Mouse (Mus musculus) lung, adult 2 months (tissue): ENCODE data around the gene Eppin.

Experiments used
- CTCF ChIP-seq: fragments of 200-500 bp; IDR thresholded peaks from 2 replicates; pipeline ENCODE4 v1.5.1; 2011; ENCODE audit warnings: mild to moderate bottlenecking, low read length, control low read depth; ENCODE audit not compliant: insufficient read depth
- POLR2A ChIP-seq: fragments of 200-500 bp; IDR thresholded peaks from 2 replicates; pipeline ENCODE4 v1.6.1; 2011; ENCODE audit warnings: low read depth, mild to moderate bottlenecking, control low read depth, low read length, borderline replicate concordance; ENCODE audit errors: extremely low read depth

DNA sequence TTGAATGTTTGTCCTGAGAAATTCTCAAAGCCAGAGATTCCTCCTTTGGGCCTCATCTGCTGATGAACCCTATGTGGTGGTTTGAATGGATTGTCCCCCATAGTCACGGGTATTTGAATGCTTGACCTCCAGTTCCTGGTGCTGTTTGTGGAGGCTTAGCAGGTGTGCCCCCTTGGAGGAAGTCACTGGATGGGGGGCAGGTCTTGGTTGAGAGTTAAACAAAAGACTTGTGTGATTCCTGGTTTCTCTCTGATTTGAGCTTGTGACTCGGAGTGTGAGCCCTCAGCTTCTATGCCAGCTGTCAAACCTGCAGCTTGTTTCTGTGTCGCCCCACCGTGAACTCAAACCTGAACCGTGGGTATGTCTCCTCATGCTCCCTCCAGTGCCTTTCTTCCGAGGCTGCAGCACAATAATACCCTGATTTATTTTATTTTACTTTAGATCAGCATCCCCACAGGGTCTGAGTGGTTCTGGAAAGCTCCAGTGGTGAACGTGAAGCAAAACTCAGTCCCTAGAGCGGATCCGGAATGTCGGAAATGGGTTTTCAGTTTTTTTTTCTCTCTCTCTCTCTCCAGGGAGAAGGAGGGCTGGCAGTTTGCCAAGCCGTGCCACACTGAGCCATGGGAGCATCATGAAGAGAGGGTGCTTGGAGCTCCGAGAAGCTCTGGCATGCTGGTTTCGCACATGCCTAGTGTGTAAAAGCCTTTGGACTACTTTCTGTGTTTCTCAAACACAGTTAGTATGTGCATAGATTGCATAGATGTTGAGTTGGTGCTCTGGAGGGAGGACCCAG is 48.7 kb upstream of the Eppin start:
- TF ChIP-seq POLR2A (no peak), CTCF (no peak)
